Mouse (Mus musculus) liver, embryonic 18 days (tissue): ENCODE results near the gene Fbp2. TPM values are rescaled to one million over a fixed set of nuclear protein-coding genes. Genes with fewer than 3 reads are reported as not detected.

Experiments used
- polyA plus RNA-seq: library from polyadenylated mRNA; depleted of rRNA; stranded (reverse); fragments of >200 nt; gene quantifications from 2 replicates; pipeline ENCODE4 v1.2.3, GENCODE M21; 2012; rRNA removed

The Fbp2 gene
- 0.48 and 0.65 TPM in 2 replicates for polyA plus RNA-seq

GRCm38 (mm10) chr13:62857941-62858915 is at the start of gene Fbp2:
Gene Fbp2 (minus strand): TSS chr13:62858422.

GRCm38 (mm10) chr13:62887712-62888441 is 29.7 kb upstream of the Fbp2 start, which contains the start of gene Fbp1:
Gene Fbp1 (minus strand): TSS chr13:62888282.

Other genes starting within 250 kb of the Fbp2 start
- 0.56 and 0.60 TPM in 2 replicates for gene 6720489N17Rik, start 234.2 kb downstream of the Fbp2 start, polyA plus RNA-seq
- gene Platr25, start 97.7 kb downstream of the Fbp2 start, polyA plus RNA-seq: 1.7 and 2.0 TPM in 2 replicates
- 0.34 and 0.36 TPM in 2 replicates for gene Gm5141, start 72.6 kb downstream of the Fbp2 start, polyA plus RNA-seq
- gene Fbp1, start 29.9 kb upstream of the Fbp2 start, polyA plus RNA-seq: 749 and 869 TPM in 2 replicates
- gene 2010111I01Rik, start 106.5 kb upstream of the Fbp2 start, polyA plus RNA-seq: 19.3 and 22.5 TPM in 2 replicates